Mouse (Mus musculus): Measurements from ENCODE around the gene Tdpoz2. TPM values are rescaled to one million over a fixed set of nuclear protein-coding genes. Genes with fewer than 3 reads are reported as not detected.
"Not testable (repeated sequence)": the region's sequence is repeated elsewhere in the genome, so short reads cannot be mapped to it uniquely, and the experiment has no call there.

The Tdpoz2 gene
- polyA plus RNA-seq (2012; rRNA removed) = not detected in 2 replicates

DNA sequence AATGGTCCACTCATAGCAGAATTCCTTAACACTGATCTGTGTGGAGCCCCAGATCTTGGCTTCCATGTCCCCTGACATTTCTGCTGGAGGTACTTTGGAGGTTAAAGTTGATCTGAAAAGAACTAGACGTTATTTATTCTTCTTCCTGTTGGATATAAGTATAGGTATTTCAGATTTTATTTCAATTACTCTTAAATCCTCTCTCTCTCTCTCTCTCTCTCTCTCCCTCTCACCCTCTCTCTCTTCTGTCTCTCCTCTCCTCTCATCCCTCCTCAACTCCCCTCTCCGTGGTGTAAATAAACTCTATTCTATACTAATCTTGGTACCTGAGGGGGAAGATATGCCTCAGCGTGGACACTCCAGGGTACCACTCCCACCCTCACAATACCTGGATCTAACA is at the start of gene Tdpoz2:
Tdpoz2 (minus strand) TSS at position 101 of the 400 bp plus-strand sequence.
- DNase-seq (ENCODE audit: extremely low spot score in 1 of 2, low spot score in 1 of 2) = no peak

DNA sequence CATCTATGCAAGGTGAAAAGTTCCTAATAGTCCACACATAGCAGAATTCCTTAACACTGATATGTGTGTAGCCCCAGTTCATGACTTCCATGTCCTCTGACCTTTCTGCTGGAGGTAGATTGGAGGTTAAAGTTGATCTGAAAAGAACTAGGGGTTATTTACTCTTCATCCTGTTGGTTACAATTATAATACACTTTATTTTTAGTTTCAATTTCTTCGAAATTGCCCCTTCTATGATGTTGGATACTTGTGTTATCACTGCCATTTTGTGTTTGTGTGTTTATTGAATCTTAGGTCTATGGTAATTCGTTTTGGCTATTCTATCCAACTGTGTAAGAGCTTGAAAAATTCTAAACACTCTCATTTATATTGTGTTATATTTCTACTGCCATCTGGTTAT is 40.5 kb upstream of the Tdpoz2 start, which contains the start of gene Gm37596:
Gm37596 (minus strand) TSS at position 101 of the 400 bp plus-strand sequence.
- not testable (repeated sequence) for DNase-seq (ENCODE audit: extremely low spot score in 1 of 2, low spot score in 1 of 2)

DNA sequence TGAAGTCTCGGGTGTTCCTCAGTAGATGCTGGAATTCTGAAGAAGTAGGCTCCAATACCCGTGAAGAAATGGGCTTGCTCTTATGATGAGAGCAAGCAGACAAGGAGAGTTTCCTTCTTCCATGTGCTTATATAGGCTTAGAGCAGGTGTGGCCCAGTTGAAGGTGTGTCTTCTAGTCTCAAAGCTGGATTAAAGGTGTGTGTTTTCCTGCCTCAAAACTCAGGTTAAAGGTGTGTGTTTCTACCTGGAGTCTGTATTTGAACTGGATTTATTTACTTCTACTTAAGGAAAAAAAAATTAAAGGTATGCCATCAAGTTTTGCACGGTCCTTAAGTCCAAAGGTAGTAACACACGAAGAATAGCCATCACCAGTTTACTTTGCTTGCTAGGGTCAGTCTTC is 23.7 kb upstream of the Tdpoz2 start, which contains the start of gene Tdpoz1:
Tdpoz1 (minus strand) TSS at position 101 of the 400 bp plus-strand sequence.
- not testable (repeated sequence) for DNase-seq (ENCODE audit: extremely low spot score in 1 of 2, low spot score in 1 of 2)

DNA sequence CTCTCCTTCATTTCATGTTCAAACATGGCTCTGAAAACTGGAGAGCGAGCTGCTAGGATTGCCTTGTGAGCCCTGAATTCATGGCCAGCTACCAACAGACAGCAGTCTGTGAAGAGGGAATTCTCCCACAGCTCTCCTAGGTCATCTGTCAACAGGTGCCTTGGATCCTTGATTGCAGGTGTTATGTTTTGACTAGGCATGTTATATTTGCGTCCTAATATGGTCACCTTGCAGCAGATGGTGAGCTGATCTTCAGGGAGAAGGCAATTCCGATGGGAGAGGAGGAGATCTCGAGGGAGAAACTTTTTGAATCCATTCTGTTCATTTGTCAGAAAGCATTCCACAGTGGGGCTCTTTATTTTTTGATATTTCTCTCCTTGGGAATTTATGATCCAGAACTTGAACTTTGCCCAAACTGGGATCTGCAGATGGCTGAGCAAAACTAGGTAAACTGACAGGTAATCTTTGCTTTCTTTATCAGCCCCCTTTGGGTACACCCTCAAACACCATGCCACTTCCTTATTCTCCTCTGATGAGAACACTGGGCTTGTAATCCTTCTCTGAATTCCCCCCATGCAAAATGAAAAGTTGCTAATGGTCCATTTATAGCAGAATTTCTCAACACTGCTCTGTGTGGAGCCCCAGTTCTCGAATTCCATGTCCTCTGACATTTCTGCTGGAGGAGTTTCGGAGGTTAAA is 18.5 kb upstream of the Tdpoz2 start:
- DNase-seq (ENCODE audit: extremely low spot score in 1 of 2, low spot score in 1 of 2) = not testable (repeated sequence)

DNA sequence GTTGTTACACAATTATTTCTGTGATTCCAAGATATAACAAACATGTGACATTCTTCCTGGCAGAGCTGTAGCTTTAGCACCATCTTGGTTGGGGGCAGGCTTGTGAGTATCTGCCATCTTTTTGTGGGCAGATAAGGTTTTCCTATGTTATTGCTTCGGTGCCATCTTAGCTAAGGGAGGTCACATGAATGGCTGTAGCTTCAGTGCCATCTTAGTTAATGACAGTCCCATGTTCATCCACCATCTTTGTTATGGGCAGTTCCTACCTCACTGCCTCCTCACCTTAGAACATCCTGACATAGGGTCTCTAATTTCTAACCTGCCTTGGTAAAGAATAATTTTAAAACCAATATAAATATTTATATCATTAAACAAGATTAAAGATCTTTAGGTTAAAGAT is 1.8 kb upstream of the Tdpoz2 start:
- no peak for DNase-seq (ENCODE audit: extremely low spot score in 1 of 2, low spot score in 1 of 2)

DNA sequence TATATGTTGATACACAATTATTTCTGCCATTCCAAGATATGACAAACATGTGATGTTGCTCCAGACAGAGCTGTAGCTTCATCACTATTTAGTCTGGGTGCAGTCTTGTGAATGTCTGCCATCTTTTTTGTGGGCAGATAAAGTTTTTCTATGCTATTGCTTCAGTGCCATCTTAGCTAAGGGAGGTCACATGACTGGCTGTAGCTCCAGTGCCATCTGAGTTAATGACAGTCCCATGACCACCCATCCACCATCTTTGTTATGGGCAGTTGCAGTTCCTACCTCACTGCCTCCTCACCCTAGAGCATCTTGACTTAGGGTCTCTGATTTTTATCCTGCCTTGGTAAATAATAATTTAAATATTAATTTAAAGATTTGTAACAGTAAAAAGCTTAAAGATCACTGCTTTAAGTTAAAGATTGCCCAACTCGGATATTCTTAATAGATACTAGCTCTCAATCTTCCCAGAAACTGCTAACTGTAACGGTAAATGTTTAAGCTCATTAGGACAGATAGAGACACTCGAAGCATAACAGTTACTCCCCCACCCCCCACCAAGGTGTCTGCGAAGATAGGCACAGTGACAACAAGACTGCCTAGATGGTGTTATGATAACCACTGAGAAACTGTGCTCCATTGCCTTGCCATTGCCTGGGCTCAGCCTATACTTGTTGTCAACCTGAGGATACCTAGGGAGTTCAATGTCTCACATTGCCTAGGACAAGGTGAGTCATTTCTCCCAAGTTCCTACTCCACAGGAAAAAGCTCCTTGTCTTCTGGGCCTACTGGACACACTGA is 21.4 kb downstream of the Tdpoz2 start:
- not testable (repeated sequence) for DNase-seq (ENCODE audit: extremely low spot score in 1 of 2, low spot score in 1 of 2)

DNA sequence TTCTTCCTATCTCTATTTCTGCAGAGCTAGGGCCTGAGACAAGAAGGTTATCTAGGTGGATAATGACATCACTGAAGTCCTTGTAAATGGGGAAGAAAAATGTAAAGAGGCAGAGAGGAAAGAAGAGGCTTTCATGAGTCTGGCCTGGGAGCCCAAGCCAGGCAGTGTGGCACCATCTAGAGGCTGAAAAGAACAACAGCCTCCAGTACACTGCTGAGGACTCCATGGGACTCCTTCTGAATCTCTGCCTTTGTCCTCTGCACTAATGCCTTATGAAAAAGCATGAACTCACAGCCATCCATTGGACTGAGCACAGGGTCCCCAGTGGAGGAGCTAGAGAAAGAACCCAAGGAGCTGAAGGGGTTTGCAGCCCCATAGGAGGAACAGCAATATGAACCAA is 43.5 kb downstream of the Tdpoz2 start:
- DNase-seq (ENCODE audit: extremely low spot score in 1 of 2, low spot score in 1 of 2) = peak in 1 of 2 experiments; percentile 47

DNA sequence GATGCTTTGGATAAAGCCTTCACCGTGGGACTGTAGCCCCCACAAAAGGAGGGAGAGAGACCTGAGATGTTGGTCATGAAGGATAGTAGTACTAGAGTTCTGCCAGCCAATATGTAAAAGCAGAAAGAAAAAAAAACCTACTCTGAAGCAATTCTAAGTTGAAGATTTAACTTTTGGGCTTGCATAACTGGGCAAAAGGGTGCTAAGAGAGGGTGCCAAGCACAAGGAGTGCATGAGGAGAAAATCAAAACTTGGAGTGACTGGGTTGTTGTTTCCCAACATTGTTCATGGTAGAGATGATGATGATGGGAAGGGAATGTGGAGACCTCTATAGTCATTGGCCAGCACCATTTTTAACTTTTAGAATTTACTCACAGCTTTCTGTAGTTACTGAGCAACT is 50.6 kb downstream of the Tdpoz2 start:
- DNase-seq (ENCODE audit: extremely low spot score in 1 of 2, low spot score in 1 of 2) = no peak

Other genes starting within 250 kb of the Tdpoz2 start
- gene Tchh, start 210.4 kb downstream of the Tdpoz2 start, polyA plus RNA-seq (2012; rRNA removed) = 2.6 and 2.9 TPM in 2 replicates
- not detected in 2 replicates for gene Tchhl1, start 183.9 kb downstream of the Tdpoz2 start, polyA plus RNA-seq (2012; rRNA removed)
- 20.6 and 23.9 TPM in 2 replicates for gene S100a11, start 132.2 kb downstream of the Tdpoz2 start, polyA plus RNA-seq (2012; rRNA removed)
- gene S100a10, start 97.6 kb downstream of the Tdpoz2 start, polyA plus RNA-seq (2012; rRNA removed) = 63.1 and 65.8 TPM in 2 replicates
- not detected in 2 replicates for gene Tdpoz1, start 23.6 kb upstream of the Tdpoz2 start, polyA plus RNA-seq (2012; rRNA removed)
- gene Gm37596, start 40.4 kb upstream of the Tdpoz2 start, polyA plus RNA-seq (2012; rRNA removed) = not detected in 2 replicates
- gene Gm5773, start 120.3 kb upstream of the Tdpoz2 start, polyA plus RNA-seq (2012; rRNA removed) = not detected in 2 replicates
- gene Tdpoz4, start 143.7 kb upstream of the Tdpoz2 start, polyA plus RNA-seq (2012; rRNA removed) = not detected in 2 replicates
- gene Tdpoz3, start 173.3 kb upstream of the Tdpoz2 start, polyA plus RNA-seq (2012; rRNA removed) = not detected in 2 replicates